Mouse (Mus musculus): Measurements from ENCODE around the gene Aspdh.

GRCm38 (mm10) chr7:44484841-44485571 is 19.8 kb downstream of the Aspdh start:
- TF ChIP-seq POLR2A (IDR thresholded peaks at IDR 0.05; ENCODE audit: extremely low read depth, insufficient read depth, low read length) (no peak), CTCF (IDR thresholded peaks at IDR 0.05; ENCODE audit: extremely low read depth, insufficient read depth, low read length) (peak; percentile 99)

Measured in cortical plate, adult 2 months (tissue).